Mouse (Mus musculus): ENCODE data around the gene Nek10.
"Not testable (repeated sequence)": the region's sequence is repeated elsewhere in the genome, so short reads cannot be mapped to it uniquely, and the experiment has no call there.

Nek10 gene

GRCm38 (mm10) chr14:14971056-14971455 lies 167.8 kb downstream of the Nek10 start:
- in situ Hi-C loops (cut with MboI; ENCODE audit: unreplicated experiment in 2 of 2), result loop anchor here in 1 of 2 experiments (10.0 kb wide), 1 partner anchor 506 kb away; no protein-coding TSS in a partner anchor

GRCm38 (mm10) chr14:14974156-14974555 lies 170.9 kb downstream of the Nek10 start:
- in situ Hi-C loops (cut with MboI; ENCODE audit: unreplicated experiment in 2 of 2), result loop anchor here in 1 of 2 experiments (10.0 kb wide), 1 partner anchor 509 kb away; no protein-coding TSS in a partner anchor

GRCm38 (mm10) chr14:14984106-14984505 lies 180.9 kb downstream of the Nek10 start:
- in situ Hi-C loops (cut with MboI; ENCODE audit: unreplicated experiment in 2 of 2), result loop anchor here (10.0 to 25.0 kb wide), 8 partner anchors 397 to 1622 kb away; partner anchors contain the start of gene Psmd6 (in 1 of the 2)

GRCm38 (mm10) chr14:14984710-14985647 lies 181.8 kb downstream of the Nek10 start:
- in situ Hi-C loops (cut with MboI; ENCODE audit: unreplicated experiment in 2 of 2), result loop anchor here (5.0 to 25.0 kb wide), 10 partner anchors 123 to 1623 kb away; partner anchors contain the start of gene Psmd6 (in 1 of the 2)

GRCm38 (mm10) chr14:14987403-14987802 lies 184.2 kb downstream of the Nek10 start:
- in situ Hi-C loops (cut with MboI; ENCODE audit: unreplicated experiment in 2 of 2), result loop anchor here (5.0 to 25.0 kb wide), 10 partner anchors 125 to 1625 kb away; partner anchors contain the start of gene Psmd6 (in 1 of the 2)

GRCm38 (mm10) chr14:14991642-14992041 lies 188.4 kb downstream of the Nek10 start:
- in situ Hi-C loops (cut with MboI; ENCODE audit: unreplicated experiment in 2 of 2), result loop anchor here (25.0 kb wide), 5 partner anchors 404 to 1629 kb away; no protein-coding TSS in a partner anchor

- in situ Hi-C loops (cut with MboI; ENCODE audit: unreplicated experiment in 2 of 2), result no loop called here
Measured at GRCm38 (mm10) chr14:15011408-15011807, 208.2 kb downstream of the Nek10 start.

- in situ Hi-C loops (cut with MboI; ENCODE audit: unreplicated experiment in 2 of 2), result no loop called here
Measured at GRCm38 (mm10) chr14:15014799-15015198, 211.6 kb downstream of the Nek10 start.

GRCm38 (mm10) chr14:15030626-15031025 lies 227.4 kb downstream of the Nek10 start:
- in situ Hi-C loops (cut with MboI; ENCODE audit: unreplicated experiment in 2 of 2), result not testable (repeated sequence)

GRCm38 (mm10) chr14:15034638-15035037 lies 231.4 kb downstream of the Nek10 start:
- in situ Hi-C loops (cut with MboI; ENCODE audit: unreplicated experiment in 2 of 2), result not testable (repeated sequence)

- in situ Hi-C loops (cut with MboI; ENCODE audit: unreplicated experiment in 2 of 2), result no loop called here
Measured at GRCm38 (mm10) chr14:15048186-15048585, 245.0 kb downstream of the Nek10 start.

- in situ Hi-C loops (cut with MboI; ENCODE audit: unreplicated experiment in 2 of 2), result no loop called here
Measured at GRCm38 (mm10) chr14:15061496-15061895, 258.3 kb downstream of the Nek10 start.
